Mouse (Mus musculus) granulocyte monocyte progenitor cell, adult 5-6 weeks (primary cell): ENCODE measurements around the gene Hnf1b. TPM values are rescaled to one million over a fixed set of nuclear protein-coding genes. Genes with fewer than 3 reads are reported as not detected.

Experiments
- total RNA-seq, 2 experiments: library from RNA; stranded (forward) in 1 of 2; stranded (reverse) in 1 of 2; fragments of 200-712, 200-1000 nt in 1 of 2; fragments of >200 nt in 1 of 2; fragmentation: Nextera tagmentation in 1 of 2; gene quantifications; 2 replicates each; pipeline ENCODE4 v1.2.3; 2014 to 2017

Gene Hnf1b
- total RNA-seq, 2 experiments from 2014 or later, result not detected

Other genes with a start within 250 kb of the Hnf1b start
- not detected in 2 replicates for gene Rpl9-ps1, start 204.4 kb upstream of the Hnf1b start, total RNA-seq (2014; fragmentation: Nextera tagmentation)
- gene Rpl9-ps1, start 204.4 kb upstream of the Hnf1b start, total RNA-seq (2017), result not detected in 2 replicates
- gene Ccl3, start 200.7 kb upstream of the Hnf1b start, total RNA-seq (2014; fragmentation: Nextera tagmentation), result 5.5 and 6.5 TPM in 2 replicates
- 78.6 and 86.4 TPM in 2 replicates for gene Ccl3, start 200.7 kb upstream of the Hnf1b start, total RNA-seq (2017)
- gene Ccl4, start 187.5 kb upstream of the Hnf1b start, total RNA-seq (2014; fragmentation: Nextera tagmentation), result 2.1 TPM in 1 of 2 replicates, not detected in the other
- gene Ccl4, start 187.5 kb upstream of the Hnf1b start, total RNA-seq (2017), result 15.2 and 26.9 TPM in 2 replicates
- 8.9 TPM in 1 of 2 replicates, not detected in the other for gene Wfdc17, start 146.1 kb upstream of the Hnf1b start, total RNA-seq (2014; fragmentation: Nextera tagmentation)
- gene Wfdc17, start 146.1 kb upstream of the Hnf1b start, total RNA-seq (2017), result 1.2 TPM in 1 of 2 replicates, not detected in the other
- not detected in 2 replicates for gene Wfdc18, start 141.0 kb upstream of the Hnf1b start, total RNA-seq (2014; fragmentation: Nextera tagmentation)
- not detected in 2 replicates for gene Wfdc18, start 141.0 kb upstream of the Hnf1b start, total RNA-seq (2017)
- gene Wfdc21, start 103.1 kb upstream of the Hnf1b start, total RNA-seq (2014; fragmentation: Nextera tagmentation), result 15.7 and 47.5 TPM in 2 replicates
- 28.0 and 70.7 TPM in 2 replicates for gene Wfdc21, start 103.1 kb upstream of the Hnf1b start, total RNA-seq (2017)
- gene Heatr6, start 96.4 kb upstream of the Hnf1b start, total RNA-seq (2014; fragmentation: Nextera tagmentation), result 10.4 and 30.5 TPM in 2 replicates
- 8.9 and 17.8 TPM in 2 replicates for gene Heatr6, start 96.4 kb upstream of the Hnf1b start, total RNA-seq (2017)
- gene Ddx52, start 92.0 kb downstream of the Hnf1b start, total RNA-seq (2014; fragmentation: Nextera tagmentation), result 28.4 and 29.5 TPM in 2 replicates
- gene Ddx52, start 92.0 kb downstream of the Hnf1b start, total RNA-seq (2017), result 72.2 and 84.9 TPM in 2 replicates
- gene Synrg, start 114.4 kb downstream of the Hnf1b start, total RNA-seq (2014; fragmentation: Nextera tagmentation), result 18.6 and 23.2 TPM in 2 replicates
- gene Synrg, start 114.4 kb downstream of the Hnf1b start, total RNA-seq (2017), result 12.0 and 13.7 TPM in 2 replicates
- gene Dusp14, start 219.2 kb downstream of the Hnf1b start, total RNA-seq (2014; fragmentation: Nextera tagmentation), result not detected in 2 replicates
- gene Dusp14, start 219.2 kb downstream of the Hnf1b start, total RNA-seq (2017), result 0.31 TPM in 1 of 2 replicates, not detected in the other